Mouse (Mus musculus): Measurements from ENCODE around the gene Obsl1.

Obsl1 gene

GRCm38 (mm10) chr1:75505956-75506831 is at the start of gene Obsl1:
Gene Obsl1 (minus strand): TSS chr1:75506452.
- DNase-seq: peak; percentile 27 to 63

DNA sequence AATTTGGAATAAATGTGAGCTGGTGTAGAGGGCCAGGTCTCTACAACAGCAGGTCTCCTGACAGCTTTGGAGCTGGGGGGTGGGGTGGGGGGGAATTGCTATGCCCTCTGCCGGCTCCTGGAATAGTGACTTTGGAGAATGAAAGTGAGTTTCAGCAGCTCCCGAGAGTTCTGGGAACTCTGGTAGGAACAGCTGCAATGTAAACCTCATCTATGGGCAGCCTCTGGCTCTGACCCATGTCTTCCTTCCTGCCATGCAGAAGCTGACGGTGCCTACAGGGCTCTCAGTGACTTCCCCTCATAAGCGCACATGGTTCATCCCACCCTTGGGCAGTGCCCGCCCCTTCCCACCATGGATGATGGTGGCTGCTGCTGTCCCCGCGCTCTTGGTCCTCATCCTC is 49.4 kb upstream of the Obsl1 start:
- DNase-seq: no peak

GRCm38 (mm10) chr1:75550586-75550985 is 44.3 kb upstream of the Obsl1 start:
- no peak for DNase-seq

- DNase-seq: no peak
Observed at GRCm38 (mm10) chr1:75549289-75550279, 43.3 kb upstream of the Obsl1 start.

- no peak for DNase-seq
Observed at GRCm38 (mm10) chr1:75548871-75549270, 42.6 kb upstream of the Obsl1 start.

DNA sequence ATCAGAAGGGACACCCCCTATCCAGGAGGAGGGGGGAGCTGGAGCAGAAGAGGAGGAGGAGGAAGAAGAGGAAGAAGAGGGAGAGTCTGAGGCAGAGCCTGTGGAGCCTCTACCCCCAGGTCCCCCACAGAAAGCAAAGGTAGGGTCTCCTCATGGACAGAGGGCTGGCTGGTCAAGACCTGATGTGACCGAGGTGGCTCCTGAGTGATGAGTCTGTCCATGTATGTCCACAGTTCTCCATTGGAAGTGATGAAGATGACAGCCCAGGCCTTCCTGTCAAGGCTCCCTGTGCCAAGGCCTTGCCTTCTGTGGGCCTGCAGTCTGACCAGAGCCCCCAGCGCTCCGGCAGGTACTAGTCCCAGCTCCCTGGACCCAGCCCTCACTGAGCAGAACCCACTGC is 41.8 kb upstream of the Obsl1 start:
- DNase-seq: no peak

DNA sequence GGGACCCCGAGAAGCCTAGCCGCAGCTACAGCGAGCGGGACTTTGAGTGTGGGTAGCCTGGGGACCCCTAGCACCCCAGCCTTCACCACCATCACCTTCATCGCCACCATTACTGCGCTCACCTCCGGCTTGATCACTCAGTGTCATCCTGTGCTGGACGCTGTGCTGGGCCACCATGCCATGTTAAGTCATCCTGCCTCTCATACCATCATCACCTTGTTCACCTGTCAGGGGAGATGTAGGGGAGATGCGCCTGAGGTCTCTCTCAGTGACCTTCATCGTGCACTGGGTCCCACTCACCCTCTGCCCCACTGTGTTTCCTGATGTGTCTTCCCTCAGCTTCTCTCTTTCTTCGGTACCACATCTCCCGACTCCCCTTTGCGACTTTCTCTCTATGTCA is 41.1 kb upstream of the Obsl1 start:
- no peak for DNase-seq

DNA sequence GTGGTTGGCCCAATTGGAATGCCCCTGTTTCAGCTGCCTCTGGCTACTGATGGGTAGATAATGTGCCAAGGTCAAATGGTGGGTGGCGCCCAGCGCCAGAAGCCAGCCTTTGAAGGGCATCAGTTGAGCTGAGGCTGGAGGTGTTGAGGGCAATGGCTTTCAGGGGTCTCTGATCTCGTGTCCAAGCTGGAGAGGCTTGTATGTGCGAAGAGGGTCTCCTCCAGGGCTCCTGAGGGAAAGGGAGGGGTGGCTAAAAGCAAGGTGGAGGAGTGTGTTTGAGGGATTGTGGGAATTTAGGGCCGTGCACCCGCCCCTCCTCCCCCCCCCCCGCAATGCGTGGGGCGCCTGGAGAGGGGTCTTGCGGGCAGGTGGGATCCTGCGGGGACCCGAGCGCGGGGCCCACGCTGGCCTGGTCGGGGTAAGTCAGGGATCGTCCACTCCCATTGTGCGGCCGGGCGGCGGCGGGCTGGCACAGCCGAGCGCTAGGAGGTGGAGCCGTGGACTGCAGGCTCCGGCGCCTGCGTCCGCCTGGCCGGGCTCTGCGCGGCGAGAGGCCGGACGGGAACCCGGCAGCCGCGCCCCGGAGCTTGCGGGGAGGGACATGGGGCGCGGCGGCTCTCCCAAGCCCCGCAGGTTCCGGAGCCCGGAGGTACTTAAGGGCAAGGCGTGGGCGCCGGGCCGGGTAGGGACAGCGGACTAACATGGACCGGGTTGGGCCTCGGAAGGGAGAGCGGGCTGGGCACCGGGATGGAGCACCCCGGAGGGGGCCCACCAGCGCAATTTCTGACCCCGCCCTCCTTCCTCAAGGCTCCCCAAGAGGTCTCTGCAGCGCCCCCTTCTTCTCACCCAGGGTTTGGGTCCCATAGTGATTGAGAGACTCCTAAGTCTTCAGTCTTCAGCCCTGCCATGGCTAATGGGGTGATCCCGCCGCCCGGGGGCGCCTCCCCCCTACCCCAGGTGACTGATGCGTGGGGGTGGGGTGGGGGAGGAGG is 40.0 kb upstream of the Obsl1 start, which contains the start of gene Slc4a3:
Gene Slc4a3, plus strand, starts transcription at position 302 of the 992 bp plus-strand sequence.
- DNase-seq: peak; percentile 44 to 79

DNA sequence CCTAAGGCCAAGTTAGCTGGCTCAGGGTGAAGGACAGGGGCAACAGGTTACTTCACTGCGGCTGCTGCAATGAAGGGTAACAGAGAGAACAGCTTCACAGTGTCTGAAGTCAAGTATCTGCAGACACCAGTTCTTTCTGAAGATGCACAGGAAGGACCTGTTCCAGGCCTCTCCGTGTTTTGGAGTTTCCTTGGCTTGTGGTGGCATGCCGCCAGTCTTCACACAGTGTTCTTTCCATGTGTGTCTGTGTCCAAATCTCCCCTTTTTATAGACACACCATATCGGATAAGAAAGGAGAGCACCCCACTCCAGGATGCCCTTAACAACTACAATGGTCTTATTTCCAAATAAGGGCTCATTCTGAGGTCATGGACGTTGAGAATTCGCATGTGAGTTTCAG is 38.1 kb upstream of the Obsl1 start:
- DNase-seq: no peak

DNA sequence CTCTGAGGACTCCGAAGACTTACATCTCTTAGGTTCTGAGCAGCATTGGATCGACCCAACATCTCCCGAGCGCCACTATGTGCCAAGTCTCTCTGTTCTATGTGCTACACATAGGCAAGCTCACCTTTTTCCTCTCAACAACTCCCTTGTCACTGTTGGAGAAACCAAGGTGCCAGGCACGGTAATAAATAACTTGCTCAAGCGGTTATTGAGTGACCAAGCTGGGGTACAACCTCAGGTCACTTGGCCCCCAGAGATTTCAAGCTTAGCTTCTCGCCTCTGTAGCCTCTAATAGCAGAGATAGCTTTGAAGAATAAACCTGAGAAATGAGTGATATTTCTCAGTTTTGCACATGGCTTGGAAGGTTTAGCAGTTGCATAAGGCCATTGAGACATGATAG is 35.2 kb upstream of the Obsl1 start:
- DNase-seq: peak in 1 of 2 experiments; percentile 41

DNA sequence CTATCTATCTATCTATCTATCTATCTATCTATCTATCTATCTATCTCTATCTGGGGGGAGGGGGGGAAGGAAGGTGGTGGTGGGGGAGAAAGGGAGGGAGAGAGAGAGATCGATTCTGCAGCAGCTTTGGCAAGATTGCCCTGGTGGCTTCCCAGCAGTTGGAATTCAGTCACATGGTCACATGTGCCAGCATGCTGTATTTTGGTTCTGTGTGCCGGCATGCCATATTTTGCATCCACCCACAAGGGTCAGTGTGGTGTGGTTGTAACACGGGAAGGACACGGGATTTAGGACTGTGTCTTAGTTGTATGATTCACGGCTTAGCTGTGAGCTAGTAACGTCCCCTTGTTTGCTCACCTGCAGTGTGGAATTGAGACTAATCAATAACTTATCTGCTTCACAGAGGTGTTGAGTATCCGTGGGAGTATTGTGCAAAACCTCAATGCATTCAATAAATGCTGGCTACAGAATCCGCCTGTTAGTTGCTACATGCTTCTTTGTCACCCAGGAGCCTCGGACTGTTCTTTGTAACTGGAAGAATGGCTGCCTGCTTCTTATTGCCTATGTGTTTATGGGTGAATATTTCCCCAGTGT is 32.4 kb upstream of the Obsl1 start:
- DNase-seq: no peak

GRCm38 (mm10) chr1:75537587-75537986 is 31.3 kb upstream of the Obsl1 start:
- DNase-seq: no peak

DNA sequence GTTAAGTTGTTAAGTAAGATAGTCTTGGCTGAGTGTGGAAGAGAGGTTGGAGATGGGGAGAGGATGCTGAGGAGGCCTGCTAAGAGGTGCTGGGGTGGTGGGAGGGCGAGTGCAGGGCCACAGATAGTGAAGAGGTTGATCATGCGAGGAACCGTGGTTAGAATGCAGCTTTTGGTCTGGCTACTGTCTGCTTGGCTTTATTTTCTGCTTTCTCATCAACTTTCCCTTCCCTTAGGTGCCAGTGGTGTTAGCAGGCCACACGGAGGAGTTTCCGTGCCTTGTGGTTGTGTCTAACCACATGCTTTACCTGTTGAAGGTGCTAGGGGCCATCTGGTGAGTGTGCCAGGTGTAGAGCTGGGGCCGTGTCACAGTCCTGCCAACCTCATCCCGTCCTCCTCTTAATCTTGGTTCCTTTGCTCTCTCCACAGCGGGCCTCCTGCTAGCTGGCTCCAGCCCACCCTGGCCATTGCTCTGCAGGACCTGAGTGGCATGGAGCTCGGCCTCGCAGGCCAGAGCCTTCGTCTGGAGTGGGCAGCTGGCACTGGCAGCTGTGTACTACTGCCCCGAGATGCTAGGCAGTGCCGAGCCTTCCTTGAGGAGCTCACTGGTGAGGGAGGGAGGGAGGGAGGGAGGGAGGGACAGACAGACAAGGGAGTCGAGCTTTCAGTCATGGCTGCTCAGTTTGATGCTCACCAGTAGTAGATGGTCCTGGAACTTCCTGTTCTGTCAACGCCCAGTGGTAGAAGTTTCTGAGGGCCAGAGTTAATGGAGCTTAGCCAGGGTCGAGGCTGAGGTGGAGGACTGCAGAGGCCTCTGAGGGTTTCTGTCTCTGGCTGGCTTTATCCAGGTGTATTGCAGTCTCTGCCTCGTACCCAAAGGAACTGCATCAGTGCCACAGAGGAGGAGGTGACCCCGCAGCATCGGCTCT is 27.3 kb upstream of the Obsl1 start:
- no peak for DNase-seq

DNA sequence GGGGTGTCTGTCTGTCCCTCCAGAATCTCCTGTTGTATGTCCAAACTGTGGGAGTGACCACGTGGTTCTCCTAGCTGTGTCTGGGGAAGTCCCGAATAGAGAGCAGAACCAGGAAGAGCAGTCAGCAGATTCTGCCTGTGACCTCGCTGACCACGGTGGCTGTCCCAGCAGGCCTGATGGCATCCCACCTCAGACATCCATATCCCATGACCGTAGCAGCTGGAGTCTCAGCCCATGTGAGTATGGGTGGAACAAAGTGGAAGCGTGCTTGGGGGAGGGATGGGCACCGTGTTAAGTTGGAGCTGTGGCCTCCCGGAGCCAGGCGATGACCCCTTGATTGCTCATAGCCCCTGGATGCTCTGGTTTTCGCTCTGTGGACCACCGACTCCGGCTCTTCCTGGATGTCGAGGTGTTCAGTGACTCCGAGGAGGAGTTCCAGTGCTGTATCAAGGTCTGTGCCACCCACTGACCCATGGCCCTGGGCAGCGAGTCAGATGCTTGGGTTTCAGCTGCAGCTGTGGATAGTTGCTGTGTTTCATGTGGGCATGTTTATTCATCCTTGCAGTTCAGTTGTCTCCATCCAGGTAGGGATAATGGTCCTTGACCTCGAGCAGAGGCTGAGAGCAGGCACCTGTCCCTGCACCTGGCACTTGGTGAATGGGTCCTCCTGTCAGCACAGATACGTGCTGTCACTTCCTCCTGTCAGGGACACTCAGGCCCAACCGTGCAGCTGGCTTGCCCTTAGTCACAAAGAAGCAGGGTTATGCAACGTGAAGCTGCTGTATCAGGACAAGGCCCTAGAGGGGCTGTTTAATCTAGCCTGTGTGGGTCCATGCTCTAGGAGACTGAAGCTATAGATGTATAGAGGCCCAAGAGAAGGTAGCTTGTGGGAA is 26.3 kb upstream of the Obsl1 start:
- no peak for DNase-seq

DNA sequence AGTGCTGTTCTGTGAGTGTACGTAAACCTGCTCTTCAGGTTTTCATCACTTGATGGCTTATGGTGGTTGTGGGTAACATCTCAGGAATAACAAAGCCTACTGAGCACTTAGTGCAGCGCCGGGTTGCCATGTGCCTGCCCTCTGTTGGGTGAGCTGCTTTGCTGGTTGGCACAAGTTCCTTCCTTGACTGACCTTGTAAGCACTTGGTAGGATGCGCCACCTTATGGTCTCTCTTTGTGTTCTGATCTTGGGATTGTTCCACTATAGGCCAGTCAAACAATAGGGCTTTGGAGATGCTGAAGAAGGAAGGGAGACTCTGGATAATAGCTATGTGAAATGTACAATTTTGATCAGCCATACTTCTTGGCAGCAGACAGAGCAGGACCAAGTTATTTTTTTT is 24.3 kb upstream of the Obsl1 start:
- DNase-seq: no peak

- no peak for DNase-seq
Observed at GRCm38 (mm10) chr1:75524679-75525078, 18.4 kb upstream of the Obsl1 start.

GRCm38 (mm10) chr1:75521321-75522031 is 15.2 kb upstream of the Obsl1 start, which contains the start of gene Stk11ip:
Gene Stk11ip (plus strand): TSS chr1:75521529.
- peak; percentile 96 to 97 for DNase-seq

GRCm38 (mm10) chr1:75519576-75519975 is 13.3 kb upstream of the Obsl1 start:
- no peak for DNase-seq

DNA sequence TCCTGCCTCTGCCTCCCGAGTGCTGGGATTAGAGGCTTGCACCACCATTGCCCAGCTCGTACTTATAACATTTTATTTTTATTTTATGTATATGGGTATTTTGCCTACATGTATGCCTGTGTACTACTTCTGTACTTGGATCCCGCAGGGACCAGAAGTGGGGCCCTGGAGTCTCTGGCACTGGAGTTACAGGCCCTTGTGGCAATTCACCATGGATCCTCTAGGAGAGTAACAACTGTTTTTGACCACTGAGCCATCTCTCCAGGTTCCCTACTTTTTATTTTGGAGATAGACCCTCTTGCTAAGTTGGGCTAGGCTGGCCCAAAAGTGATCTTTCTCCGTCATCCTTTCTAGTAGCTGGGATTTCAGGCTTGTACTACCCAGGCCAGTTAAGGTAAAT is 12.2 kb upstream of the Obsl1 start:
- no peak for DNase-seq

Data from kidney, postnatal 36 days (tissue).